Mouse (Mus musculus) spleen, adult 2 months (tissue): ENCODE measurements at regions not wholly inside any gene's neighbourhood (a gene's known extent, or its start where the extent isn't known, plus 50 kb on each side); places are given as distances from the start of the nearest gene placed in this dataset.

Source experiments
- CTCF ChIP-seq: fragments of 200-500 bp; IDR thresholded peaks from 2 replicates; pipeline ENCODE4 v1.5.1; 2011; ENCODE audit warnings: mild to moderate bottlenecking, inconsistent platforms; ENCODE audit not compliant: insufficient read depth, insufficient read length, insufficient replicate concordance; ENCODE audit errors: extremely low read depth
- POLR2A ChIP-seq: fragments of 200-500 bp; IDR thresholded peaks from 2 replicates; pipeline ENCODE4 v1.6.1; 2011; ENCODE audit warnings: low read depth, low read length, inconsistent platforms

DNA sequence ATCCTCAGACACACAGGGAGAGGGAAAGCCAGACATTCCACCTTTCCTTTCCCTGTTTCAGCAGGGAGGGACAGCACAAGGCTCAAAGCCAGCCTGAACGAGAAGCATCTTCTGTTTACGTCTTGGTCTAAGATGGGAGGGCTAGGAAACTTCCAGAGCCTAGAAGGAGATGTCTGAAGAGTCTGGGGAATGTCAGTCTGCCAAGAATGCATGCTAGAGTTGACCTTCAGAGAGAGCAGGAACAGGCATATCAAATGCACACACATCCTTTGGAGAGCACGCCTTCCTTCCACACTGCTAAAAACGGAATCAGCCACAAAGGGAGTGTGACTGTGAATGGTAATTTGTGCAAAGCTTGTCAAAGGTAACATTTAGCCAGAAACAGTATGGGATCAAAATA is 179.7 kb upstream of the Slc24a5 start:
- TF ChIP-seq CTCF: no peak
- no peak for TF ChIP-seq POLR2A
